Mouse (Mus musculus) embryonic facial prominence, embryonic 14.5 days (tissue): ENCODE results near the gene Evl. TPM values are rescaled to one million over a fixed set of nuclear protein-coding genes. Genes with fewer than 3 reads are reported as not detected.

Source experiments
- ATAC-seq: fragments of 200-750 bp; cut with Nextera tagmentation; 2 replicates; pipeline ENCODE4 v1.8.0; 2017; ENCODE audit warnings: low read depth, moderate number of reproducible peaks, moderate TSS enrichment
- DNase-seq: peaks from one replicate; pipeline ENCODE4 v3.0.0-alpha.2; 2015; ENCODE audit warnings: low spot score
- H3K27ac ChIP-seq: fragments of 300-500 bp; sonication (generic); replicated peaks from 2 replicates; pipeline ENCODE4 v1.5.1; 2014; ENCODE audit warnings: low read depth, mild to moderate bottlenecking, low read length, moderate library complexity
- H3K27me3 ChIP-seq: fragments of 300-500 bp; sonication (generic); replicated peaks from 2 replicates; pipeline ENCODE4 v1.6.1; 2014; ENCODE audit warnings: low read length; ENCODE audit not compliant: control insufficient read depth, insufficient read depth
- H3K36me3 ChIP-seq: fragments of 300-500 bp; sonication (generic); 2 replicates; pipeline ENCODE4 v1.6.1; 2014; ENCODE audit warnings: low read length, mixed read lengths; ENCODE audit not compliant: control insufficient read depth, insufficient read depth
- H3K4me1 ChIP-seq: fragments of 300-500 bp; sonication (generic); 2 replicates; pipeline ENCODE4 v1.6.1; 2014; ENCODE audit warnings: antibody characterized with exemption, low read length; ENCODE audit not compliant: control insufficient read depth, insufficient read depth
- H3K4me2 ChIP-seq: fragments of 300-500 bp; sonication (generic); 2 replicates; pipeline ENCODE4 v1.6.1; 2014; ENCODE audit warnings: low read depth, mild to moderate bottlenecking, low read length, moderate library complexity, mixed read lengths
- H3K4me3 ChIP-seq: fragments of 300-500 bp; sonication (generic); 2 replicates; pipeline ENCODE4 v1.5.1; 2014; ENCODE audit warnings: low read depth, mild to moderate bottlenecking, low read length
- H3K9ac ChIP-seq: fragments of 300-500 bp; sonication (generic); 2 replicates; pipeline ENCODE4 v1.6.1; 2014; ENCODE audit warnings: low read depth, mild to moderate bottlenecking, low read length, moderate library complexity, mixed read lengths
- H3K9me3 ChIP-seq: fragments of 300-500 bp; sonication (generic); 2 replicates; pipeline ENCODE4 v1.6.1; 2016; ENCODE audit warnings: low read length; ENCODE audit not compliant: control insufficient read depth
- WGBS: fragments of 180-500 bp; shearing (Covaris S2); extraction: QIAGEN DNeasy Blood & Tissue Kit; methylation state at CpG from one replicate; pipeline ENCODE4 v1.1.7; 2014; 5-methylcytosine and 5-hydroxymethylcytosine counted together
- polyA plus RNA-seq: library from polyadenylated mRNA; unstranded; fragments of >200 nt; fragmentation: Nextera tagmentation; extraction: Ambion mirVana; gene quantifications from 2 replicates; pipeline ENCODE4 v1.2.1, GENCODE M21; 2014

The Evl gene
- polyA plus RNA-seq, 1 experiment from 2014 or later, result 62.7 TPM

DNA sequence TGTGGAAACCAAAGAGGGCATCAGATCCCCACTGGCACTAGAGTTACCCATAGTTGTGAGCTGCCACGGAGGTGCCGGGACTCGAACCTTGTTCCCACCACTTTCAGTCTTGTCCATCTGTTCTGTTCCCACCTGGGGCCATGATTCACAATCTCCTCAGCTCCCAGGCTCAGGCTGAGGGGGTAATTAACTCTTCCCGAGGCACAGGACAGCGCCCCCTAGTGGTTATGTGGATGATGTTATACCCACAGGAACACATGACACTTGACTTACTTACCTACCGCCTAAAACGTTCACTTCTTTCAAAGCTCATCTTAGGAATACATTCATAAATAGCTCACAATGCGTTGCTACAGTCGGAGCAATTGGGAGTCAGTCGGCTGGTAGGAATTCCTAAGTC, 18.1 kb upstream of the Evl start:
- DNase-seq (no peak), ATAC-seq (no peak)
- WGBS, result 74% methylated on average over 10 of the region's 10 CpGs
- H3K4me2 ChIP-seq, result no peak overlapping the region
- H3K36me3 ChIP-seq, result peaks cover 44% of the 10 kb centered on the region
- H3K27me3 ChIP-seq, result no peaks in the 10 kb centered on the region
- no peak overlapping the region for H3K4me3 ChIP-seq
- H3K27ac ChIP-seq, result no peak overlapping the region
- no peak overlapping the region for H3K9ac ChIP-seq
- no peaks in the 10 kb centered on the region for H3K4me1 ChIP-seq
- no peaks in the 10 kb centered on the region for H3K9me3 ChIP-seq

DNA sequence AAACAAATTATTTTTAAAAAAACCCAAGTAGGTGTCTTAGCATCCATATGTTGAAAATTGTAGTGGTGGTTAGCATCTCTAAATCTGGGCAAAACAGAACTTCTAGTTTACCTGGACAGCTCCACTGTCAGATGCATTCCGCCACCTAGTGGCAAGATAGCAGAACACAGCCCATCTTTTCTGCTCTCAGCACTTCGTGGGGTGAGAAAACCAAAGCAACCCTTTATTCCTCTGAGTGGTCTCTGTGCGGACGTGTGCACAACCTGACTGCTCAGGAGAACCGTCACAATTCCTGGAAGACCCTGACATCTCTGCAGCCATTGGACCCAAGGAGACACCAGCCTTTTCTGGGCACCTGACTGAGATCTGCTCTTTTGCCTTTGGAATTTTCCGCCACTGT, 13.4 kb upstream of the Evl start:
- Histone ChIP-seq H3K4me2 (no peak overlapping the region), H3K36me3 (peaks cover 23% of the 10 kb centered on the region), H3K9me3 (no peaks in the 10 kb centered on the region), H3K9ac (no peak overlapping the region), H3K4me1 (no peaks in the 10 kb centered on the region), H3K27ac (no peak overlapping the region), H3K4me3 (no peak overlapping the region), H3K27me3 (no peaks in the 10 kb centered on the region)
- 0 out of 2 replicates have a peak, but pooled peaks have one; percentile 41 for ATAC-seq
- DNase-seq, result peak; percentile 44
- 29% methylated on average over 6 of the region's 6 CpGs for WGBS

- H3K27ac ChIP-seq, result no peak overlapping the region
- no peaks in the 10 kb centered on the region; the same call in 1 of the 2 replicates for H3K4me1 ChIP-seq
- H3K36me3 ChIP-seq, result no peaks in the 10 kb centered on the region
- H3K27me3 ChIP-seq, result no peaks in the 10 kb centered on the region
- no peaks in the 10 kb centered on the region for H3K9me3 ChIP-seq
- no peak overlapping the region for H3K4me2 ChIP-seq
- no peak overlapping the region for H3K4me3 ChIP-seq
- peak; percentile 50 for DNase-seq
- H3K9ac ChIP-seq, result no peak overlapping the region
- 15% methylated on average over 10 of the region's 10 CpGs for WGBS
- peak; percentile 59; the same call in 1 of the 2 replicates for ATAC-seq
Observed at GRCm38 (mm10) chr12:108546508-108547153, 7.9 kb upstream of the Evl start.

DNA sequence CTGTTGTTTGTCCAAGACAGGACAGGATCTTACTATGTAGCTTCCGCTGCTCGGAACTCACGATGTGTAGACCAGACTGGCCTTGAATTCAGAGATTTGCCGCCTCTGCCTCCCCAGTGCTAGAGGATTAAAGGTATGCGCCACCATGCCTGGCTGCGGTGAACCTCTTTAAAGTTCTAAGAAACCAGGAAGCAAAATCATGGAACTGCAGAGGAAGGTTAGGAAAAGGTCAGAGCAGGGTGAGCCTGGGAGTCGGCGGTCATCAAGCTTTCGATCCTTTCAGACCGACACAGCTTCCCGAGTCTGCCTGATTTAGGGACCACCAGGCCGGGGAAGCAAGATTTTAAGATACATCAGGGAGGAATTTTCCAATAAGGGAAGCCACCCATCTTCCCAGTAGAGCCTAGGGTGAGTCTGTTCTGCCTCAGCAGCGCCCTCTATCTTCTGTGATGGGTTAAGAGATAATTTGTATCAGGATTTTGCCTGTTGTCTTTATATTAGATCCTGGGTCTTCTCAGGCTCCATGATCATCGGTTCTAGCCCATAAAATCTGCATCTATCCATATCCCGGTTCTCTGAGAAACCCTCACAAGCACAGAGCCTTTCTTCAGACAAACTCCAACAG, 7.2 kb upstream of the Evl start:
- Histone ChIP-seq H3K36me3 (no peaks in the 10 kb centered on the region), H3K9me3 (no peaks in the 10 kb centered on the region), H3K27me3 (no peaks in the 10 kb centered on the region), H3K4me3 (no peak overlapping the region), H3K4me2 (no peak overlapping the region), H3K9ac (no peak overlapping the region), H3K27ac (no peak overlapping the region), H3K4me1 (no peaks in the 10 kb centered on the region; the same call in 1 of the 2 replicates)
- ATAC-seq (no peak), DNase-seq (no peak)
- 75% methylated on average over 15 of the region's 15 CpGs for WGBS

- H3K4me1 ChIP-seq, result peaks cover 19% of the 10 kb centered on the region
- no peaks in the 10 kb centered on the region for H3K27me3 ChIP-seq
- H3K9ac ChIP-seq, result no peak overlapping the region
- WGBS, result 77% methylated on average over 7 of the region's 7 CpGs
- H3K4me3 ChIP-seq, result no peak overlapping the region
- DNase-seq (no peak), ATAC-seq (no peak)
- no peak overlapping the region for H3K27ac ChIP-seq
- H3K4me2 ChIP-seq, result no peak overlapping the region
- H3K9me3 ChIP-seq, result no peaks in the 10 kb centered on the region
- no peaks in the 10 kb centered on the region for H3K36me3 ChIP-seq
Observed at GRCm38 (mm10) chr12:108551731-108552130, 2.8 kb upstream of the Evl start.

DNA sequence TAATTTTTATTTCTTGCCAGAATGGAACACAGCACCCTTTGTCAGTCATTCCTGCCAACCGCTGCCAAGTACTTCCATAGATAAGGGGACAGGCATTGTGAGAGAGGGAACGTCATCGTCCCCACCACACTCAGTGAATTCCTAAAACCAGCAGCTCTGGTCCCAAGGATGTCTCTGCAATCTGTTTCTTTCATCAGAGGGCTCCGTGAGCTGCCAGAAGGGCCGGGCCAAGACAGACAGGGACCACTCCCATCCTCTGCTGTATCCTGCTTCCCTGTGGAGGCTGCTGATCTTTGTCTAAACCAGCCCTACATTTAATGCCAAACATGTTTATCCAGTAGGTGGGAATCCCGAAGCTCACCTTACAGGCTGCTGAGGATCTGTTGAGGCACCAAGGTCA, 1.4 kb upstream of the Evl start:
- H3K27me3 ChIP-seq, result no peaks in the 10 kb centered on the region
- H3K36me3 ChIP-seq, result no peaks in the 10 kb centered on the region
- no peak overlapping the region for H3K4me2 ChIP-seq
- no peaks in the 10 kb centered on the region for H3K9me3 ChIP-seq
- H3K4me1 ChIP-seq, result peaks cover 30% of the 10 kb centered on the region
- 36% methylated on average over 6 of the region's 6 CpGs for WGBS
- H3K4me3 ChIP-seq, result no peak overlapping the region
- ATAC-seq (no peak), DNase-seq (peak; percentile 35)
- H3K9ac ChIP-seq, result 0 out of 2 replicates have a peak overlapping the region, but pooled peaks have one; percentile 8
- H3K27ac ChIP-seq, result no peak overlapping the region

DNA sequence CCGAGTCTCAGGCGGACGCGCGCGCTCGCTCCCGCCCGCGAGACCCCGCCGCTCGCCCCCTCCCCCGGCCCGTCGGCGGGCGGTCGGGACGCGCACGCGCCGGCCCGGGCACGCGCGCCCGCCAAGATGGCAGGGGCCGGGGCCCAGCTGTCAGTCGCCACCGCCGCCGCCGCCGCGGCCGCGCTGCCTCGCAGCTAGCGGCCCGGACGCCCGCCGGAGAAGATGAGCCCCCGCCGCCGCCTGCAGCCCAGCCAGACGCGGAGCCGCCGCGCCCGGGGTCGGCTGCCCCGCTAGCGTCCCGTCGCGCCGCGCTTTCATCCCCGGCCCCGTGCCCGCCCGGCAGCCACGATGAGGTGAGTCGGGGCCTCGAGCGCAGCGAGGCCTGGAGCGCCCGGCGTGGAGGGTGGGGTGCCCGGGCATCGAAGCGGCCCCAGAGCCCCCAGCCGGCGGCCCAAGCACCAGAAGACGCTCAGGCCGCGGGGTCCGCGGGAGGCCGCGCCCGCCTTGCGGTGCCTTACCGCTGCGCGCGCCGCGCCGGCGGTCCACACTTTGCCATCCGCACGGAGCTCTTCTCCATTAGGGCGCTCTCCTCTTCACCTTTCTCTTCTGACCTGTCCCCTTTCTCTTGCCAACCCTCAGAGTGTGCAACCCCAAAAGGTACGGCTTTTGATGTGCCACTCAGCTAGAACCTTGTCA, 489 bp downstream of the Evl start:
- H3K9me3 ChIP-seq, result no peaks in the 10 kb centered on the region
- H3K9ac ChIP-seq, result peak overlapping the region; percentile 94
- H3K4me2 ChIP-seq, result peak overlapping the region; percentile 60
- DNase-seq (no peak), ATAC-seq (peak; percentile 73)
- no peaks in the 10 kb centered on the region for H3K36me3 ChIP-seq
- H3K4me3 ChIP-seq, result peak overlapping the region; percentile 93
- H3K27me3 ChIP-seq, result no peaks in the 10 kb centered on the region
- under 1% methylated on average over 21 of the region's 100 CpGs for whole genome bisulfite sequencing
- peak overlapping the region; percentile 93 for H3K27ac ChIP-seq
- peaks cover 31% of the 10 kb centered on the region for H3K4me1 ChIP-seq

DNA sequence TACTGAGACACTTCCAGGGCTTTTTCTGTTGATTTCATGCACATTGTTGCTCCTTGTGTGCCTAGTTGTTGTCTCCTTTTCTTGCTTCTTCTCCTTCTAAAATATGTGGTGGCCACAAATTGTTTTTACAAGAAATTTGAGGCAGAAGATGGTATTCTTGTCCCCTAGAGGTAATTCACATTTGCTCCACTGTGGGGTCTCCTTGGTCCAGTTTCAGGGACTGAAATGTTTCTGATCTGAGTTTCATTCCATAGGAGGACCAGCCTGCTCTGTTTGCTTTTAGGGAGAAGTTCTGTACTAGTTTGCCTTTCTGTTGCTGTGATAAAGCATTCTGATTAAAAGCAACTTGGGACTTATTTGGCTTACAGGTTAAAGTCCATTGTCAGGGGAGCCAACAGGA, 3.7 kb downstream of the Evl start:
- ATAC-seq (no peak), DNase-seq (no peak)
- Histone ChIP-seq H3K9me3 (no peaks in the 10 kb centered on the region), H3K4me1 (peaks cover 23% of the 10 kb centered on the region), H3K4me2 (no peak overlapping the region; the same call in 1 of the 2 replicates), H3K36me3 (no peaks in the 10 kb centered on the region), H3K4me3 (no peak overlapping the region), H3K9ac (no peak overlapping the region), H3K27ac (no peak overlapping the region), H3K27me3 (no peaks in the 10 kb centered on the region)
